Mouse (Mus musculus) adrenal gland, adult (tissue): ENCODE results near the gene Cfap45.

Experiments used
- DNase-seq, 2 experiments: peaks; one replicate each; pipeline ENCODE4 v3.0.0; 2022 to 2023; ENCODE audit warnings: low spot score in 1 of 2; ENCODE audit not compliant: inconsistent age in 2 of 2

The Cfap45 gene

GRCm38 (mm10) chr1:172520576-172521440 is at the start of gene Cfap45:
TSS of gene Cfap45 (plus strand) at chr1:172520801.
- DNase-seq: peak; percentile 76 to 94

GRCm38 (mm10) chr1:172472909-172473308 is 47.7 kb upstream of the Cfap45 start:
- no peak for DNase-seq

- DNase-seq: no peak
Observed at GRCm38 (mm10) chr1:172474196-172474595, 46.4 kb upstream of the Cfap45 start.

- DNase-seq: no peak
Observed at GRCm38 (mm10) chr1:172475054-172475741, 45.4 kb upstream of the Cfap45 start, which contains the start of gene Slamf9. TSS of gene Slamf9 (plus strand) at chr1:172475358.

GRCm38 (mm10) chr1:172478020-172478419 is 42.6 kb upstream of the Cfap45 start:
- DNase-seq: no peak

GRCm38 (mm10) chr1:172480376-172480775 is 40.2 kb upstream of the Cfap45 start:
- no peak for DNase-seq

- DNase-seq: no peak
Observed at GRCm38 (mm10) chr1:172481111-172481510, 39.5 kb upstream of the Cfap45 start.

GRCm38 (mm10) chr1:172481540-172482280 is 38.9 kb upstream of the Cfap45 start, which contains the start of gene Igsf9:
TSS of gene Igsf9 (plus strand) at chr1:172481788.
- DNase-seq: peak; percentile 82 to 89

- no peak for DNase-seq
Observed at GRCm38 (mm10) chr1:172482518-172483360, 37.9 kb upstream of the Cfap45 start.

- no peak for DNase-seq
Observed at GRCm38 (mm10) chr1:172483361-172483660, 37.3 kb upstream of the Cfap45 start.

- no peak for DNase-seq
Observed at GRCm38 (mm10) chr1:172484236-172484635, 36.4 kb upstream of the Cfap45 start.

GRCm38 (mm10) chr1:172484671-172485070 is 35.9 kb upstream of the Cfap45 start:
- no peak for DNase-seq

- DNase-seq: no peak
Observed at GRCm38 (mm10) chr1:172485821-172486220, 34.8 kb upstream of the Cfap45 start.

- no peak for DNase-seq
Observed at GRCm38 (mm10) chr1:172486236-172486635, 34.4 kb upstream of the Cfap45 start.

GRCm38 (mm10) chr1:172486651-172487050 is 34.0 kb upstream of the Cfap45 start:
- no peak for DNase-seq

GRCm38 (mm10) chr1:172487859-172488258 is 32.7 kb upstream of the Cfap45 start:
- DNase-seq: no peak

GRCm38 (mm10) chr1:172488831-172489230 is 31.8 kb upstream of the Cfap45 start:
- no peak for DNase-seq

- DNase-seq: no peak
Observed at GRCm38 (mm10) chr1:172489585-172490250, 30.9 kb upstream of the Cfap45 start.

- DNase-seq: peak; percentile 81 to 96
Observed at GRCm38 (mm10) chr1:172490261-172490661, 30.3 kb upstream of the Cfap45 start.

- no peak for DNase-seq
Observed at GRCm38 (mm10) chr1:172492047-172492446, 28.6 kb upstream of the Cfap45 start.
